Mouse (Mus musculus) skeletal muscle tissue, adult 2 months (tissue): ENCODE measurements around the gene Ulk2.

ENCODE experiments used
- DNase-seq: peaks from one replicate; pipeline ENCODE4 v3.0.0-alpha.2; 2012; ENCODE audit warnings: low read depth, low spot score

Ulk2 gene

GRCm38 (mm10) chr11:61761584-61762407 lies 93.1 kb downstream of the Ulk2 start, which contains the start of gene Prpsap2:
Gene Prpsap2, minus strand, starts transcription at chr11:61762088.
- DNase-seq: peak; percentile 96

GRCm38 (mm10) chr11:61760518-61760917 lies 94.4 kb downstream of the Ulk2 start:
- no peak for DNase-seq

- no peak for DNase-seq
Measured at GRCm38 (mm10) chr11:61757151-61757550, 97.7 kb downstream of the Ulk2 start.

- DNase-seq: no peak
Measured at GRCm38 (mm10) chr11:61751612-61752011, 103.3 kb downstream of the Ulk2 start.

GRCm38 (mm10) chr11:61747161-61747560 lies 107.7 kb downstream of the Ulk2 start:
- no peak for DNase-seq

GRCm38 (mm10) chr11:61745781-61746180 lies 109.1 kb downstream of the Ulk2 start:
- no peak for DNase-seq

- DNase-seq: no peak
Measured at GRCm38 (mm10) chr11:61744460-61744859, 110.4 kb downstream of the Ulk2 start.

GRCm38 (mm10) chr11:61743768-61744167 lies 111.1 kb downstream of the Ulk2 start:
- DNase-seq: no peak

- no peak for DNase-seq
Measured at GRCm38 (mm10) chr11:61740500-61740899, 114.4 kb downstream of the Ulk2 start.

GRCm38 (mm10) chr11:61737290-61737689 lies 117.6 kb downstream of the Ulk2 start:
- no peak for DNase-seq

GRCm38 (mm10) chr11:61732672-61733071 lies 122.2 kb downstream of the Ulk2 start:
- no peak for DNase-seq

GRCm38 (mm10) chr11:61728037-61728436 lies 126.8 kb downstream of the Ulk2 start:
- no peak for DNase-seq
